Mouse (Mus musculus) neural tube, embryonic 14.5 days (tissue): ENCODE results near the gene Ckap4. TPM values are rescaled to one million over a fixed set of nuclear protein-coding genes. Genes with fewer than 3 reads are reported as not detected.

ENCODE experiments used
- ATAC-seq: fragments of 200-750 bp; cut with Nextera tagmentation; 2 replicates; pipeline ENCODE4 v1.8.0; 2017; ENCODE audit warnings: low read depth, mild to moderate bottlenecking, moderate TSS enrichment, moderate library complexity
- H3K27ac ChIP-seq: fragments of 300-500 bp; sonication (generic); 2 replicates; pipeline ENCODE4 v1.5.1; 2014; ENCODE audit warnings: low read depth, mild to moderate bottlenecking, control low read depth, low read length, moderate library complexity, mixed read lengths
- H3K27me3 ChIP-seq: fragments of 300-500 bp; sonication (generic); 2 replicates; pipeline ENCODE4 v1.6.1; 2014; ENCODE audit warnings: low read length; ENCODE audit not compliant: control insufficient read depth, insufficient read depth
- H3K36me3 ChIP-seq: fragments of 300-500 bp; sonication (generic); 2 replicates; pipeline ENCODE4 v1.6.1; 2014; ENCODE audit warnings: low read length, mixed read lengths; ENCODE audit not compliant: control insufficient read depth, insufficient read depth
- H3K4me1 ChIP-seq: fragments of 300-500 bp; sonication (generic); 2 replicates; pipeline ENCODE4 v1.6.1; 2014; ENCODE audit warnings: low read length; ENCODE audit not compliant: control insufficient read depth, insufficient read depth
- H3K4me2 ChIP-seq: fragments of 300-500 bp; sonication (generic); 2 replicates; pipeline ENCODE4 v1.6.1; 2014; ENCODE audit warnings: mild to moderate bottlenecking, low read depth, low read length, control low read depth
- H3K4me3 ChIP-seq: fragments of 300-500 bp; sonication (generic); 2 replicates; pipeline ENCODE4 v1.5.1; 2014; ENCODE audit warnings: low read depth, low read length, control low read depth, mixed read lengths
- H3K9ac ChIP-seq: fragments of 300-500 bp; sonication (generic); replicated peaks from 2 replicates; pipeline ENCODE4 v1.6.1; 2014; ENCODE audit warnings: low read depth, mild to moderate bottlenecking, control low read depth, low read length, mixed read lengths
- H3K9me3 ChIP-seq: fragments of 300-500 bp; sonication (generic); 2 replicates; pipeline ENCODE4 v1.6.1; 2016; ENCODE audit warnings: low read length; ENCODE audit not compliant: control insufficient read depth
- WGBS: fragments of 180-500 bp; shearing (Covaris S2); extraction: QIAGEN DNeasy Blood & Tissue Kit; methylation state at CpG from one replicate; pipeline ENCODE4 v1.1.7; 2014; 5-methylcytosine and 5-hydroxymethylcytosine counted together
- polyA plus RNA-seq: library from polyadenylated mRNA; unstranded; fragments of >200 nt; fragmentation: Nextera tagmentation; extraction: Ambion mirVana; gene quantifications from 2 replicates; pipeline ENCODE4 v1.2.1, GENCODE M21; 2014

The Ckap4 gene
- polyA plus RNA-seq, 1 experiment from 2014 or later, result 60.8 TPM

DNA sequence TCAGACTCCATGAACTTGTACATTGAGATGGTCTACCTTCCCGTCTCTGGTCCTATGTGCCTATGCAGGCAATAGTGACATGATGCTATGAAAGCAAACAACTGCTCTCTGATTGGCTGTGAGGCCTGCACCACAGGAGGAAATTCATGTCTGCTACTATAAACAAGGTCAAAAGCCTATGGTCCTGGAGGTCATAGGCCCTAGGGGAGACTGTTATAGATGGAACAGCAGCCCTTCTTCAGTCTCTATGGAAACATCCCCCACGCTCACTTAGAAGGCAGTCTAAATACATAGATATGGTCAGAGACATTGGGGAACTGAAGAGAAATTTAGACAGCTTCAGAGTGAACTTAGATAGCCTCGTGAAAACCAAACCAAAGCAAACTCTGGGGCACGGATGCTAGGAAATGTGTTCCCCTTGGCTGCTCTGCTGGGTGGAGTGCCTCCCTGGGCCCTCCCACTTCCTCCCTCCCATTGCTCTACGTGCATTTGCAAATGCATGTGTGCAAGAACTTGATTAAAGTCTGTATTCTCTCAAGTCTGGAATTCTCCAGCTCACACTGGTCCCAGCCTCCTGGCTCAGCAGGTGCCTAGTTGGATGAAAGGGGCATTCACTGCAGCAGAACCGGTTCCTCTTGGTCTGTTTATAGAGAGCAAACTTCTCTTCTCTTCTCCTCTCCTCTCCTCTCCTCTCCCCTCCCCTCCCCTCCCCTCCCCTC, 20.6 kb upstream of the Ckap4 start:
- WGBS, result 46% methylated on average over 6 of the region's 6 CpGs
- Histone ChIP-seq H3K9ac (no peak overlapping the region), H3K4me2 (no peak overlapping the region), H3K4me3 (no peak overlapping the region), H3K27ac (no peak overlapping the region), H3K9me3 (no peaks in the 10 kb centered on the region), H3K27me3 (no peaks in the 10 kb centered on the region), H3K36me3 (no peaks in the 10 kb centered on the region), H3K4me1 (no peaks in the 10 kb centered on the region)
- ATAC-seq, result no peak

DNA sequence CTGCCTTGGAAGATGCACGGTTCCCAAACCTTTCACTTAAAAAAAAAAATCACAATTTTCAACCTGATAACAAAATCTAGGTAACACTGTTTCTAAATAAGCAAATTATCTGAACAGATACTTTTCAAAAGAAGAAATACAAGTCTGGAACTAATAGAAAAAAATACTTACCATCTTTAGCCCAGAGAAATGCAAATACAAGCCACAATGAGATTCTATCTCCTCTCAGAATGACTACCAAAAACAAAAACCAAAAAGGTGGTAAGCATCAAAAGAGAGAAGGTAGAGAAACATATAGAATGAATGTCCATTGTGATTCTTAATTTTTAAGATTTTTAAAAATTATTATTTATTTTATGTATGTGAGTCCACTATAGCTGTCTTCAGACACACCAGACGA, 18.6 kb upstream of the Ckap4 start:
- H3K4me1 ChIP-seq, result no peaks in the 10 kb centered on the region
- no peaks in the 10 kb centered on the region for H3K36me3 ChIP-seq
- H3K27me3 ChIP-seq, result no peaks in the 10 kb centered on the region
- H3K4me3 ChIP-seq, result no peak overlapping the region
- H3K4me2 ChIP-seq, result no peak overlapping the region
- 97% methylated on average over 2 of the region's 2 CpGs for WGBS
- no peak overlapping the region for H3K27ac ChIP-seq
- no peak overlapping the region for H3K9ac ChIP-seq
- H3K9me3 ChIP-seq, result no peaks in the 10 kb centered on the region
- no peak for ATAC-seq

DNA sequence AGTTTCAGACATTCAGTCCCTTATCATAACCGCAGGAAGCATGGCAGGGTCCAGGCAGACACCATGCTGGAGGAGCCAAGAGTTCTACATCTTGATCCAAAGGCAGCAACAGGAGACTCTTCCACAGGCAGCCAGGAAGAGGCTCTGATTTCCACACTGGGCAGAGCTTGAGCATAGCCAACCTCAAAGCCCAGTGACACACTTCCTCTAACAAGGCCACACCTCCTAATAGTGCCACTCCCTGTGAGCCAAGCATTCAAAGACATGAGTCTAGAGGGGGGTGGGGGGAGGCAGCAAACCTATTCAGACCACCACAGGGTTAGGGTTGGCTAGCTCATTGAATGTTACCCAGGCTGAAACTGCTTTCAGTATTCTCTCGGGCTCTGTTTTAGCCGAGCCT, 18.0 kb upstream of the Ckap4 start:
- Histone ChIP-seq H3K27ac (no peak overlapping the region), H3K27me3 (no peaks in the 10 kb centered on the region), H3K36me3 (no peaks in the 10 kb centered on the region), H3K4me1 (no peaks in the 10 kb centered on the region), H3K4me2 (no peak overlapping the region), H3K9ac (no peak overlapping the region), H3K9me3 (no peaks in the 10 kb centered on the region), H3K4me3 (no peak overlapping the region)
- 90% methylated on average over 3 of the region's 3 CpGs for WGBS
- no peak for ATAC-seq

DNA sequence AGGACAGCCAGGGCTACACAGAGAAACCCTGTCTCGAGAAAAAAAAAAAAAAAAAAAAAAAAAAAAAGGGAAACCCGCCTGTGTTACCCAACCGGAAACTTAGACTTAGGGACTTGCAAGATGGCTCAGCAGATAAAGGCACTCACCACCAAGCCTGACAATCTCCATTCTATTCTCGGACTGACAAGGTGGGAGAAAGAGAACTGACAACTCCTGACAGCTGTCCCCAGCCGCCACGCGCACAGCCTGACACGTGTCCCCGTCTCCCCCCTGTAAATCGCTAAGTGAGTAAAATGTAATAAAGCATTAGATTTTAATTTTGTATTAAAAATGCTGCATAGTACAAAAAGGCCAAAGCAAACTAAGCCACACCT, 16.0 kb upstream of the Ckap4 start:
- H3K9me3 ChIP-seq, result no peaks in the 10 kb centered on the region

DNA sequence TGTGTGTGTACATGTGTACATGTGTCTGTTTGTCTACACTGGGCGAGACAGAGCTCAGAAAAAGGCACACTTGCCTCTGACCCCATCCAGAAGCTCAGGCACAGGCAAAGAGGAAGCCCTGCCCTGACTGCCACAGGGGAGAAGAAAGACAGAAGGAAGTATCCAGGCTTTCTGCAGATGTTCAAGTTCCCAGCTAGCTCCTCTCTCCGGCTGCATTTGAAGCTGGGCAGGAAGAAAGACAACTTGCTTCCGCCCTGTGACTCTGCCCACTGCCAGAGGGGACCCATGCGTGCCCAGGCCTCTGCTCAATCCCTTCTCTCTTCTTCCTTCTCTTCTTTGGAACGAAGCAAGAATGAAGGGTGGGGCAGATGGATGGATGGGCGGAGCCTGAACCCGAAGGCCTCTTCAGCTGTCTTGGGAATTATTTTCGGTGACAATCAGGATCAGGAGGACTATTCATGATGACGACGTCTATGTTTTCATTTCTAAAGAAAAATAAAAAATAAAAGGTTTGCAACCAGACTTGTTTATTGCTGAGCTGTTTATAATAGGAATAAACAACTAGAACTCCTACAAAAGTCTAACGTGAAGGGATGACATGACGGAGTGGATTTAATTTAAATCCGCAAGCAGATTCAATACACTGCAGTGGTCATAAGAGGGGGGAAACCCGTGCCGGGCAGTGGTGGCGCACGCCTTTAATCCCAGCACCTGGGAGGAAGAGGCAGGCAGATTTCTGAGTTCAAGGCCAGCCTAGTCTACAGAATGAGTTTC, 15.5 kb upstream of the Ckap4 start:
- Histone ChIP-seq H3K9ac (no peak overlapping the region), H3K9me3 (no peaks in the 10 kb centered on the region), H3K36me3 (no peaks in the 10 kb centered on the region), H3K4me2 (no peak overlapping the region), H3K27ac (no peak overlapping the region), H3K4me3 (no peak overlapping the region), H3K27me3 (no peaks in the 10 kb centered on the region), H3K4me1 (no peaks in the 10 kb centered on the region)
- ATAC-seq, result no peak
- WGBS, result 82% methylated on average over 17 of the region's 17 CpGs

More for the DNA sequence above, 16.0 kb upstream of the Ckap4 start:
- Histone ChIP-seq H3K27me3 (no peaks in the 10 kb centered on the region), H3K36me3 (no peaks in the 10 kb centered on the region), H3K27ac (no peak overlapping the region), H3K4me2 (no peak overlapping the region), H3K4me1 (no peaks in the 10 kb centered on the region), H3K9ac (no peak overlapping the region), H3K4me3 (no peak overlapping the region)
- 88% methylated on average over 10 of the region's 10 CpGs for WGBS
- ATAC-seq, result no peak

DNA sequence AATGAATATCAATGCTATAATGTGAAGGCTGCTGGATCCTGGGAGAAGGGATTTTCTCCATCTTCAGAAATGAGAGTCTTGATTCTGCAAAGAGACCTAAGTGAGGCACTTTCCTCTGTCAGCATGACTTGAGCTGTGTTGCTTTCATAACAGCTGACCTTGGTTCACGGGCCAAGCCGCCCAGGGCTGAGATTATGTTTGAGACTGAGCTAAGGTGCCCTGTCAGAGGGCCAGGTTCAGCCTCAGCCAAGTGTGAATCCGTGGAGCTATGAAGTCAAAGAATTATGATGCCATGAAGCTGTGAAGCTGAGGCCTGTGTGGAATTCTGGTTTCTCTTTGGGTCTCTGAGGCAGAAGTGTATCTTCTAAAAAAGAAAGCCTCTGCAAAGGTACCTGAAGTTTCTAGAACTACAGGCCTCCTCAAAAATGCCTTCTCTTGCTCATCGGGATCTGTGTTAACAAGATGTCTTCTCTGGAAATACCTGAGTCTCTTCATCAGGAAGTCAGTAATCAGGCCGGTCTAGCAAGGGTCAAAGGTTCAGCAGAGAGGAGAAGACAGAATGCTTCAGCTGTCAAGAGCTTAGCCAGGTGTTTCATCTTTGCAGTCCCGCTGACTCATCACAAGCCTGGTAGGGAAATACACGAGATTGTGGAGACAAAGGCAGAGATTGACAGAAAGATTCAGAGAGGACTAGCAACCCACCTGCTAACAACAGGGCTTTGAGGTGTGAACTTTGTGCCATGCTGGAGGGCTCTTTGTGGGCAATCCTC, 11.2 kb upstream of the Ckap4 start:
- ATAC-seq, result no peak
- Histone ChIP-seq H3K27me3 (no peaks in the 10 kb centered on the region), H3K27ac (no peak overlapping the region), H3K9me3 (no peaks in the 10 kb centered on the region), H3K4me2 (no peak overlapping the region), H3K4me1 (no peaks in the 10 kb centered on the region), H3K9ac (no peak overlapping the region), H3K4me3 (no peak overlapping the region), H3K36me3 (no peaks in the 10 kb centered on the region)
- 76% methylated on average over 7 of the region's 7 CpGs for WGBS

DNA sequence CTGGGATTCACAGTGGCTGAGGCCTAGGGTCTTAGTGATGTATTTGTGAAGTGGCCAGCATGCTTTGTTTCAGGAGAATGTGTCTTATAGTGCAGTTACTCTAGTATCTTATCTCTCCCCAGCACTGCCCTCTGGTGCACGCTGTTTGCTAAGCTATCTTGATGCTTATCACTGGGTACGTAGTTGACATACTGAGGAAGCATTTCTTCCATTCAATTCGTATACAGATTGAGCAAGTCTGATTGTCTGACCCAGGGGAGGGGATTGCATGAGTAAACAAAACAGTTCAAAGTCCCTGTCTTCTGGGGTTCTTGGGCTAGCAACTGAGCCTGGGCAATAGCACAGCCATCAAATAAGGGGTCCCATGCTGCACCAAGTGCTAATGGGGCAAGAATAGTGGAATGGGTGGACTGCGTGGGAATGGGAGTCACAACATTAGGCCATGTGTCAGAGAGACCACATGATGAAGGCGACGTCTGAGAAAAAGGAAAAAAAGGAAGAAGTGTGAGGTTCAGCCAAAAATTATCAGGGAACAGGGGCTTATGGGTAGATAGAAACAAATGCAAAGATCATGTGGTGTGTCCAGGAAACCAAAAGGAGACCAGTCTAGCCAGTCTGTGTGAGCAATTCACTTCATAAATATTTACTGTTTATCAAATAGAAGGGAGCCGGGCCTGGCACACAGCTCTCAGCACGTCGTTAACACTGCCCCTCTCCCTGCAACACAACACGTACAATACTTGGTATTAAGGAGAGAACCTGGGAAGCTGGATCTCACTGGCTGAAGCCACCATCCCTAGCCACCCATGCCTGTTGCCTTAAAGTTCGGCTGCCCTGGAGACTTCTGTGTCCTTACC, 9.2 kb upstream of the Ckap4 start:
- Histone ChIP-seq H3K27me3 (no peaks in the 10 kb centered on the region), H3K36me3 (no peaks in the 10 kb centered on the region), H3K9me3 (no peaks in the 10 kb centered on the region), H3K4me2 (no peak overlapping the region), H3K4me1 (no peaks in the 10 kb centered on the region), H3K4me3 (no peak overlapping the region), H3K27ac (no peak overlapping the region), H3K9ac (no peak overlapping the region)
- 78% methylated on average over 11 of the region's 11 CpGs for WGBS
- ATAC-seq, result no peak; the same call in 1 of the 2 replicates

DNA sequence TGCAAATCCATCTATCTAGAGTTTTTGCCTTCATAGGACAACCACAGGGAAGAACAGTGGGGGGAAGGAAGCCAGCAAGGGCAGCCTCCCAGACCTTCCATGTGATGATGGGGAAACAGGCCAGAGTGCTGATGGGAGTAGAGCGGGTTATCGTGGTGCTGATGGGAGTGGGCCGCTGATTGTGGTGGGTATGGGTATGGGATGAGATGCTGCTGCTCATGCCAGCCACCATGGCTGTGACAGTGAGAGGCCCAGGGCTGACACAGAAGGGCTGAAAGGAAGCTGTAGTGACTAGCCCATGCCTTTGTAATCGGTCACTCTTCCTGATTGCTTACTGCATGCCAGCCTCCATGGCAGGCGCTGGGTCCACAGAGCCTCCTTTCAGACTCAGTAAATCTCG, 5.8 kb upstream of the Ckap4 start:
- Histone ChIP-seq H3K27me3 (no peaks in the 10 kb centered on the region), H3K9me3 (no peaks in the 10 kb centered on the region), H3K4me3 (no peak overlapping the region), H3K4me2 (no peak overlapping the region), H3K36me3 (no peaks in the 10 kb centered on the region), H3K9ac (no peak overlapping the region), H3K4me1 (no peaks in the 10 kb centered on the region), H3K27ac (no peak overlapping the region)
- no peak for ATAC-seq
- WGBS, result 91% methylated on average over 6 of the region's 6 CpGs
